Mouse (Mus musculus): Measurements from ENCODE around the gene Tmem198b.
"Not testable (repeated sequence)": the region's sequence is repeated elsewhere in the genome, so short reads cannot be mapped to it uniquely, and the experiment has no call there.

The Tmem198b gene

GRCm38 (mm10) chr10:128804271-128805091, at the start of gene Tmem198b:
Tmem198b (minus strand) TSS chr10:128804370.
- DNase-seq = peak; percentile 70

- no peak for DNase-seq
These were observed 46.2 kb upstream of the Tmem198b start for GRCm38 (mm10) chr10:128850339-128850738.

- no peak for DNase-seq
These were observed 44.3 kb upstream of the Tmem198b start for GRCm38 (mm10) chr10:128848426-128848825.

- no peak for DNase-seq
These were observed 42.5 kb upstream of the Tmem198b start for GRCm38 (mm10) chr10:128846664-128847063.

- no peak for DNase-seq
These were observed 41.3 kb upstream of the Tmem198b start for GRCm38 (mm10) chr10:128845516-128845915.

- no peak for DNase-seq
These were observed 39.1 kb upstream of the Tmem198b start for GRCm38 (mm10) chr10:128843260-128843659.

GRCm38 (mm10) chr10:128840612-128841011, 36.4 kb upstream of the Tmem198b start:
- no peak for DNase-seq

- DNase-seq = no peak
These were observed 35.3 kb upstream of the Tmem198b start for GRCm38 (mm10) chr10:128839434-128839833.

GRCm38 (mm10) chr10:128837400-128837799, 33.2 kb upstream of the Tmem198b start:
- DNase-seq = no peak

- DNase-seq = peak; percentile 40
These were observed 19.7 kb upstream of the Tmem198b start for GRCm38 (mm10) chr10:128823821-128824220.

- not testable (repeated sequence) for DNase-seq
These were observed 18.9 kb upstream of the Tmem198b start for GRCm38 (mm10) chr10:128823087-128823486.

- no peak for DNase-seq
These were observed 18.0 kb upstream of the Tmem198b start for GRCm38 (mm10) chr10:128822135-128822534.

- peak; percentile 92 for DNase-seq
These were observed 17.3 kb upstream of the Tmem198b start, which contains the start of gene Ormdl2 for GRCm38 (mm10) chr10:128821358-128822056. Ormdl2 (minus strand) TSS chr10:128821645.

- no peak for DNase-seq
These were observed 16.0 kb upstream of the Tmem198b start for GRCm38 (mm10) chr10:128820217-128820616.

- no peak for DNase-seq
These were observed 12.9 kb upstream of the Tmem198b start, which contains the start of gene Sarnp for GRCm38 (mm10) chr10:128817033-128817432. Sarnp (plus strand) TSS chr10:128817333.

- DNase-seq = no peak
These were observed 2.8 kb upstream of the Tmem198b start for GRCm38 (mm10) chr10:128807018-128807417.

- DNase-seq = peak; percentile 40
These were observed 1.9 kb upstream of the Tmem198b start for GRCm38 (mm10) chr10:128806086-128806485.

- DNase-seq = peak; percentile 96
These were observed 1.2 kb upstream of the Tmem198b start for GRCm38 (mm10) chr10:128805092-128806000.

- DNase-seq = peak; percentile 34
These were observed 349 bp downstream of the Tmem198b start, which contains the start of gene Dnajc14 for GRCm38 (mm10) chr10:128803771-128804270. Dnajc14 (plus strand) TSS chr10:128804062.

- no peak for DNase-seq
These were observed 809 bp downstream of the Tmem198b start for GRCm38 (mm10) chr10:128803361-128803760.

GRCm38 (mm10) chr10:128802956-128803355, 1.2 kb downstream of the Tmem198b start:
- peak; percentile 11 for DNase-seq

GRCm38 (mm10) chr10:128801981-128802495, 2.1 kb downstream of the Tmem198b start:
- DNase-seq = peak; percentile 14

Data from thymus, postnatal 4 days (tissue).